Mouse (Mus musculus): ENCODE results near the gene Ssx2ip.

DNA sequence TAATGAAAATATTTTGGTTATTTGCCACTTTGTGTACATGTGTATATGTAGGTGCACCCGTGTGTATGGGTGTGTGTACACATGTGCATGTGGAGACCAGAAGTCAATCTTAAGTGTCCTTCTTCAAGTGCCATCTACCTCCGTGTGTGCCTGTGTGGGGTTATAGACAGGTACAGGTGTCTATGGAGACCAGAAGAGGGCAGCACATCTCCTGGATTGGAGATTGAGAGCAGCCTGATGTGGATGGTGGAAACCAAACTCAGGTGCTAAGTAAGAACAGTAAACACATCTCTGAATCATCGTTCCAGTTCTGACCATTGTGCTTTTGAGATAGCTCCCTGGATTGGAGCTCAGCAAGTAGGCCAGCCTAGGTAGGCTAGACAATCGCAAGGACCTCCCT lies 82.0 kb downstream of the Ssx2ip start:
- TF ChIP-seq CTCF (IDR thresholded peaks at IDR 0.05) (no peak), POLR2A (IDR thresholded peaks at IDR 0.05; ENCODE audit: insufficient read depth, low read depth, low read length) (no peak)
